Mouse (Mus musculus): ENCODE data around the gene Epb41l2. TPM values are rescaled to one million over a fixed set of nuclear protein-coding genes. Genes with fewer than 3 reads are reported as not detected.

The Epb41l2 gene
- polyA plus RNA-seq, 1 experiment from 2014 or later = 101 TPM

DNA sequence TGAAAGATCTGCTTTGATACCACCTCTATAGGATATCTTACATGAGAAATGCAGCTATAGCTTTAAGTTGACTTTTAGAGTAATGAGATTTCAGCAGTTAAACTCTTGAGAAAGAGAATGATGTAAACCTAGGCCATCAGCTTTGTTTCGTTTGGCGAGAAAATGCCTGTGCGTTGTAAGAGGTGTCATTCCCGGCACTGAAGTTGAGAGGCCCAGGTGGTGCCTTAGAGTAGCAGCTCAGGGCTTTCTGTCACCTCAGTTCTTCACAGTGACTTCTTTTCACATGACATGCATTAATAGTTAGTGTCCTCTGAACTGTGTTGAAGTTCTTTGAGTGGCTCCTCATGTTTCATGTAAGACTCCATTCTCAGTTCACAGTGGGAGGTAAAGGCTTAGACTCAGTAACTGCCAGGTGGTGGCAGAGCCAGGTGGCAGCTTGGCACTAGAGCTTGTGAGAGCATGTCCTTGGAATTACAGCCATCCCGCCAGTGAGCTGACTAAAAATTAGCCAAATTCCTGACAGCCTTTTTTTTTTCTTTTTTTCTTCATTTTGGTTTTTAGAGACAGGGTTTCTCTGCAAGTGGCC is 84.7 kb downstream of the Epb41l2 start:
- H3K27ac ChIP-seq = no peak overlapping the region
- WGBS (ENCODE audit: missing documents) = 97% methylated on average over 5 of the region's 5 CpGs
- 0 out of 2 replicates have a peak, but pooled peaks cover 5% of the 10 kb centered on the region for H3K36me3 ChIP-seq (ENCODE audit: inconsistent target)
- H3K4me3 ChIP-seq (ENCODE audit: inconsistent target) = no peak overlapping the region
- peaks cover 41% of the 10 kb centered on the region for H3K79me2 ChIP-seq (ENCODE audit: inconsistent target)

GRCm38 (mm10) chr10:25446953-25447525 is 87.4 kb downstream of the Epb41l2 start:
- H3K36me3 ChIP-seq (ENCODE audit: inconsistent target) = 0 out of 2 replicates have a peak, but pooled peaks cover 5% of the 10 kb centered on the region
- peaks cover 42% of the 10 kb centered on the region for H3K79me2 ChIP-seq (ENCODE audit: inconsistent target)
- H3K27ac ChIP-seq = peak overlapping the region; percentile 31; the same call in 1 of the 2 replicates
- H3K4me3 ChIP-seq (ENCODE audit: inconsistent target) = no peak overlapping the region
- 40% methylated on average over 5 of the region's 5 CpGs for WGBS (ENCODE audit: missing documents)

DNA sequence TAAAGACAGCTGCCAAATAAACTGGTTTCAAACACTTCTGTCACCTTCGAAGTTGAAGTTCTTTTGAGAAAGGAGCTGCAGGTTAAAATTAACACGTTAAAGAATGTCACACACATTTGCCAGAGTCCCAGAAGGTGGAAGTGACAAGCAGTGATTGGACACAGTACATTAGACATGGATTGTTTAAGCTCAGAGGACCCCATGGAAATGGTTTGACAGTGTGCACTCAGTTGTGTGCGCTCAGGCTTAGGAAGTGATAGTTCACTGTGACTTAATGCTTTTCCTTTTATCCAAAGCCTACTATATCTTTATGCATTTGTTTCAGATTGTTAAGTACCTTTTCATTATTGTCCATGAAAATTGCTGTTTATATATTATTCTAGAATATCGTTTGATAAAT is 89.1 kb downstream of the Epb41l2 start:
- Histone ChIP-seq H3K4me3 (ENCODE audit: inconsistent target) (no peak overlapping the region), H3K36me3 (ENCODE audit: inconsistent target) (0 out of 2 replicates have a peak, but pooled peaks cover 5% of the 10 kb centered on the region), H3K27ac (no peak overlapping the region), H3K79me2 (ENCODE audit: inconsistent target) (peaks cover 53% of the 10 kb centered on the region)
- WGBS (ENCODE audit: missing documents) = 96% methylated on average over 4 of the region's 4 CpGs

- 50% methylated on average over 11 of the region's 11 CpGs for WGBS (ENCODE audit: missing documents)
- Histone ChIP-seq H3K79me2 (ENCODE audit: inconsistent target) (peaks cover 56% of the 10 kb centered on the region), H3K4me3 (ENCODE audit: inconsistent target) (no peak overlapping the region), H3K27ac (peak overlapping the region; percentile 32), H3K36me3 (ENCODE audit: inconsistent target) (0 out of 2 replicates have a peak, but pooled peaks cover 4% of the 10 kb centered on the region)
These were observed 89.9 kb downstream of the Epb41l2 start for GRCm38 (mm10) chr10:25449312-25450020.

DNA sequence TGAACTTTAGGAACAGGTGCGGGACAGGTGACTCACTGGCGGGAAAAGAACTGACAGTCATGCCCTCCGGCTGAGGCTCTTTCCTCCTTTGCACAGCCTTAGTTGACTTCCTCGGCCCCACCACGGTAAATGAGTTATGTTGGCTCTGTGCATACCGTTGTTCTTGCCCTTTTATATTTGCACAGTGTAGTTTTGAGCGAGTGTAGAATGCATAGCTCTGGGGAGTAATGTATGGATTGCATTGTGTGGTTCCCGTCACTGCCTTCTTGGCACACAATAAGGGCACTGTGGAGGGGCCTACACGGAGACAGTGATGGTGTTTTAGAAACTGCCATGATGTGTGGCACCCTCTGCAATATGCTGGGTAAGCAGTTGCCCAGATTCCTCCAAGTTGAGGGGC is 93.6 kb downstream of the Epb41l2 start:
- no peaks in the 10 kb centered on the region for H3K36me3 ChIP-seq (ENCODE audit: inconsistent target)
- no peak overlapping the region for H3K4me3 ChIP-seq (ENCODE audit: inconsistent target)
- H3K79me2 ChIP-seq (ENCODE audit: inconsistent target) = peaks cover 42% of the 10 kb centered on the region
- no peak overlapping the region for H3K27ac ChIP-seq
- 96% methylated on average over 9 of the region's 9 CpGs for WGBS (ENCODE audit: missing documents)

- WGBS (ENCODE audit: missing documents) = 98% methylated on average over 10 of the region's 10 CpGs
- peaks cover 36% of the 10 kb centered on the region for H3K79me2 ChIP-seq (ENCODE audit: inconsistent target)
- no peaks in the 10 kb centered on the region for H3K36me3 ChIP-seq (ENCODE audit: inconsistent target)
- H3K4me3 ChIP-seq (ENCODE audit: inconsistent target) = no peak overlapping the region
- no peak overlapping the region for H3K27ac ChIP-seq
These were observed 94.2 kb downstream of the Epb41l2 start for GRCm38 (mm10) chr10:25453772-25454171.

DNA sequence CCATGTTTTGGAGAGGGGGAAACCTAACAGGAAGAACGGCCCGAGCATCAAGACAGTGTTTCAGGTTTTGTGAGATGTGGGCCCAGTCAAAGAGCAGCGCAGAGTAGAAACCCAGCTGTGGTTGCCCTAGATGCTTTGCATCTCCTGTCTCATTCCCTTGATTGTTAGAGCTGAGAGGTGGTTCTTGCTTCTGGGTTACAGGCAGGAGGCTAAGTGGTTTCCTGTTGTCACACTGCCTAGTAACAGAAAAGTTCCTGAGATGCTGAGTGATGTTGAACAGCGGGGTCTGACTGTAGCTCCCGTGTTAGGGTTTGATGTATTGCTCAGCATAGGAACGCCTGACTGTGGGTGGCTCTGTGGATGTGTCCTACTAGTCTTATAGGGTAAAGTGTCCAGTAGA is 97.5 kb downstream of the Epb41l2 start:
- H3K4me3 ChIP-seq (ENCODE audit: inconsistent target) = no peak overlapping the region

DNA sequence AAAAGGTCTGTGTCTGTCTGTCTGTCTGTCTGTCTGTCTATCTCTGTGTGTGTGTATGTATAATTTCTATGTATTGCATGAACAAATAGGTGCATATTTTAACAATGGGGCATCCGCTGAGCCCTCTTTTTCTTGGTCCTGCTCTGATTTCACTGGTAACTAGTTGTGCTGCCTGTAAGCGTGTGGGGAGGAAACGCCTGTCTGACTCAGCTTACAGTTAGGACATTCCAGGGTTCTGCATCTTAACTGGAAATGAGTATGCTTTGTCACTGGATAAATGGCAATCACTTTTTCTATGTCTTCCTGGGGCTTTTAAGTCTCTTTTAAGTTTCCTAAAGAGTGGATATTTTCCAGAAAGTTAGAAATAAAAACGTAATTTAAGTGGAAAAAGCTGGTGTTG is 98.4 kb downstream of the Epb41l2 start:
- Histone ChIP-seq H3K36me3 (ENCODE audit: inconsistent target) (no peaks in the 10 kb centered on the region), H3K27ac (no peak overlapping the region), H3K79me2 (ENCODE audit: inconsistent target) (peaks cover 9% of the 10 kb centered on the region; the same call in 1 of the 2 replicates), H3K4me3 (ENCODE audit: inconsistent target) (no peak overlapping the region)
- 96% methylated on average over 4 of the region's 4 CpGs for WGBS (ENCODE audit: missing documents)

More for the DNA sequence above, 97.5 kb downstream of the Epb41l2 start:
- Histone ChIP-seq H3K27ac (no peak overlapping the region), H3K79me2 (ENCODE audit: inconsistent target) (peaks cover 13% of the 10 kb centered on the region), H3K36me3 (ENCODE audit: inconsistent target) (no peaks in the 10 kb centered on the region)
- 30% methylated on average over 6 of the region's 6 CpGs for WGBS (ENCODE audit: missing documents)

GRCm38 (mm10) chr10:25461832-25462231 is 102.2 kb downstream of the Epb41l2 start:
- 90% methylated on average over 1 of the region's 1 CpGs for WGBS (ENCODE audit: missing documents)
- Histone ChIP-seq H3K36me3 (ENCODE audit: inconsistent target) (no peaks in the 10 kb centered on the region), H3K27ac (no peak overlapping the region), H3K79me2 (ENCODE audit: inconsistent target) (peaks cover 13% of the 10 kb centered on the region; the same call in 1 of the 2 replicates), H3K4me3 (ENCODE audit: inconsistent target) (no peak overlapping the region)

- peaks cover 13% of the 10 kb centered on the region; the same call in 1 of the 2 replicates for H3K79me2 ChIP-seq (ENCODE audit: inconsistent target)
- H3K4me3 ChIP-seq (ENCODE audit: inconsistent target) = no peak overlapping the region
- 89% methylated on average over 3 of the region's 3 CpGs for WGBS (ENCODE audit: missing documents)
These were observed 103.1 kb downstream of the Epb41l2 start for GRCm38 (mm10) chr10:25462669-25463068.

DNA sequence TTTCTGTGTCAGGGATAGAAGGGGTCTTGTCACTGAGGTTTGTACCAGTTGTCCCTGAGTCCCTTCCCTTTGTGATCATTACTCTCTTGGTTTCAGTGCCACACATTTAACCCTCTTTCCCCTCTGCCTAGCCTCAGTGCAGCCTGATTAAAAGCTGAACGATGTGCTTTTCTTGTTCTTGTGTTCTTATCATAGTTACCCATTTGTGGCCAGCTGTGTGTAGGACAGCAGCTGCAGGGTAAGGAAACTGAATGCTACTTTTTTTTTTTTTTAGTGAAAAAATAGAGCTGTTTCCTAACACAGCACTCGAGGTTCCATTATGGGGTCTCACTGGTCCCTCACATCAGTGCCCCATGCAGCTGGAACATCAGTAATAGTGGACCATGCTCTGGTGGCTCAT is 106.9 kb downstream of the Epb41l2 start:
- H3K4me3 ChIP-seq (ENCODE audit: inconsistent target) = no peak overlapping the region
- 76% methylated on average over 2 of the region's 2 CpGs for WGBS (ENCODE audit: missing documents)
- H3K27ac ChIP-seq = no peak overlapping the region
- peaks cover 8% of the 10 kb centered on the region for H3K36me3 ChIP-seq (ENCODE audit: inconsistent target)
- H3K79me2 ChIP-seq (ENCODE audit: inconsistent target) = peaks cover 13% of the 10 kb centered on the region; the same call in 1 of the 2 replicates

More at GRCm38 (mm10) chr10:25462669-25463068, 103.1 kb downstream of the Epb41l2 start:
- Histone ChIP-seq H3K36me3 (ENCODE audit: inconsistent target) (no peaks in the 10 kb centered on the region), H3K27ac (no peak overlapping the region)

GRCm38 (mm10) chr10:25471944-25472343 is 112.3 kb downstream of the Epb41l2 start:
- Histone ChIP-seq H3K27ac (no peak overlapping the region), H3K4me3 (ENCODE audit: inconsistent target) (no peak overlapping the region), H3K36me3 (ENCODE audit: inconsistent target) (peaks cover 22% of the 10 kb centered on the region), H3K79me2 (ENCODE audit: inconsistent target) (no peaks in the 10 kb centered on the region)
- 100% methylated on average over 2 of the region's 2 CpGs for WGBS (ENCODE audit: missing documents)

DNA sequence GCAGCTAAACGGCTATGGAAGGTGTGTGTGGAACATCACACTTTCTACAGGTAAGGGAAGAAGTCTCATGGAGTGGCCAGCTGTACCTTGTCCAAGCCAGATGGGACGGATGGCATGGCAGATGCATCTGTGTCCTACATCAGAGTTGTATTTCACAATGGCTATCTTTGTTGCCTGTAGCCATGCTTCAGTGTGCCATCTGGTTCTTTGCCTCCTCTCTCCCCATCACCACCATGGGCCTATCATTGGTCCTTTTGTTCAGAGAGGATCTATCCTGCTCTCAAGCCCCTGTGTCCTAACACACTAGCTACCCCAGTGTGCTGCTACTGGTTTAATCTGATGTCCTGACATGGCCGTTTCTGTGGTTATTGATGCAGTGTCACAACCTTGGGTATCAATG is 120.1 kb downstream of the Epb41l2 start:
- 98% methylated on average over 3 of the region's 3 CpGs for WGBS (ENCODE audit: missing documents)
- H3K79me2 ChIP-seq (ENCODE audit: inconsistent target) = no peaks in the 10 kb centered on the region
- no peak overlapping the region for H3K4me3 ChIP-seq (ENCODE audit: inconsistent target)
- peaks cover 23% of the 10 kb centered on the region for H3K36me3 ChIP-seq (ENCODE audit: inconsistent target)
- H3K27ac ChIP-seq = no peak overlapping the region

GRCm38 (mm10) chr10:25482791-25483190 is 123.2 kb downstream of the Epb41l2 start:
- 94% methylated on average over 5 of the region's 5 CpGs for WGBS (ENCODE audit: missing documents)
- Histone ChIP-seq H3K4me3 (ENCODE audit: inconsistent target) (no peak overlapping the region), H3K79me2 (ENCODE audit: inconsistent target) (no peaks in the 10 kb centered on the region), H3K36me3 (ENCODE audit: inconsistent target) (peaks cover 34% of the 10 kb centered on the region), H3K27ac (no peak overlapping the region)

DNA sequence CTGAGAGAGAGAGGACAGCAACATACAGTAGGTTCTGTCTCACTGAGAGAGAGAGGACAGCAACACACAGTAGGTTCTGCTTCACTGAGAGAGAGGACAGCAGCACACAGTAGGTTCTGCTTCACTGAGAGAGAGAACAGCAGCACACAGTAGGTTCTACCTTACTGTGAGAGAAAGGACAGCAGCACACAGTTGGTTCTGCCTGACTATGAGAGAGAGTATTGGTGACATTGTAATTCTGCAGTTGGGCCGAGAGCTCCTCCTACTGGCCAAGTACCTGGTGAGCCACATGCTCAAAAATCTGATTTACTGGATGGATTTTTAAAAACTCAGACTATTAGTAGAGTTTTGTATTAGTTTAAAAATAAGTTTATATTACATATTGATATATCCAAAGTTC is 128.9 kb downstream of the Epb41l2 start:
- H3K36me3 ChIP-seq (ENCODE audit: inconsistent target) = peaks cover 20% of the 10 kb centered on the region; the same call in 1 of the 2 replicates
- H3K79me2 ChIP-seq (ENCODE audit: inconsistent target) = no peaks in the 10 kb centered on the region
- no peak overlapping the region for H3K4me3 ChIP-seq (ENCODE audit: inconsistent target)
- 44% methylated on average over 1 of the region's 1 CpGs for WGBS (ENCODE audit: missing documents)
- no peak overlapping the region for H3K27ac ChIP-seq

Measured in macrophage (primary cell).